ENCODE assay signal across 9 mouse cellular contexts in the genomic region with DNA sequence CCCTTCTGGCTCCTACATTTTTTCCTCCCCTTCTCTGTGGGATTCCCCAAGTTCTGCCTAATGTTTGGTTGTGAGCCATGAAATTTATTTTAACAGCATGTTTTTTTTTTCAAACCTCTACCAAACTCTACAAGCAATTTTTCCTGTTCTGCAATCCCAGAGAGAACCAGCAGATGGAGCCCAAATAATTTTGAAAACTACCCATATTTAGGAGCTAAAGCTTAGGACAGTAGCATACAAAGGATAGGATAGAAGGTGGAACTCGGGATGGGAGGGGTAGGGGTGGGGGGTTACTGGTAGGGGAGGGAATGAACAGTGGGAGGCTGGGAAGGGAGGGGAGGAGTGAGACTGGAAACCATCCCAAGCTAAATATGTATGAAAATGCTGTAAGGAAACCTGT. TPM values are rescaled to one million over a fixed set of nuclear protein-coding genes. Genes with fewer than 3 reads are reported as not detected.
DNase-seq lines count a peak whose midpoint lies in the region; ATAC-seq and TF ChIP-seq lines count a peak whose summit lies in the region.
"Had no signal": no experiment of that assay in that cellular context is flagged by ENCODE, and none has a peak within 500 bp of the region (broad histone marks: within the 10 kb centered on the region; RNA-seq: fewer than 3 reads in every experiment).

No protein-coding gene starts in this region.

- H3K4me2 ChIP-seq in liver, postnatal 0 days (ENCODE audit: low read depth, low read length) = no peak overlapping the region

- no peak for ATAC-seq in liver, postnatal 0 days
- no peak for ATAC-seq in Patski

- no peaks in the 10 kb centered on the region for H3K9me3 ChIP-seq in liver, postnatal 0 days (ENCODE audit: low read length)

- peak; percentile 46 for TF ChIP-seq CTCF in liver, postnatal 0 days (IDR thresholded peaks at IDR 0.05; ENCODE audit: low read depth)
- TF ChIP-seq CTCF in Patski (IDR thresholded peaks at IDR 0.05) = peak; percentile 51
- TF ChIP-seq CTCF in layer of hippocampus, adult 2 months (conservative IDR thresholded peaks at IDR 0.05) = peak; percentile 78

- peak; percentile 71 for DNase-seq in embryo, embryonic 10.5 days (ENCODE audit: low spot score)
- no peak for DNase-seq in embryo, embryonic 10 days (ENCODE audit: low spot score)
- no peak for DNase-seq in liver, postnatal 0 days
- DNase-seq in liver = no peak
- DNase-seq in Patski (ENCODE audit: low read depth, low spot score) = no peak
- peak; percentile 35 to 64 for DNase-seq in layer of hippocampus, adult 2 months (ENCODE audit: low spot score in 2 of 2)
- peak; percentile 59 to 69 for DNase-seq in right cerebral cortex, postnatal 10 days (ENCODE audit: low spot score in 2 of 2)
- no peak for DNase-seq in adrenal gland, adult 8-10 months

- 0 out of 2 replicates have a peak, but pooled peaks cover 2% of the 10 kb centered on the region for H3K4me1 ChIP-seq in liver, postnatal 0 days (ENCODE audit: insufficient read depth)

- peaks cover 14% of the 10 kb centered on the region for H3K36me3 ChIP-seq in liver, postnatal 0 days (replicated peaks; ENCODE audit: insufficient read depth, low read length)

- no peak overlapping the region for H3K4me3 ChIP-seq in liver, postnatal 0 days (ENCODE audit: low read depth, low read length)
- no peak overlapping the region for H3K4me3 ChIP-seq in layer of hippocampus, adult 2 months
- H3K4me3 ChIP-seq: myocyte had no signal

- no peak overlapping the region for H3K27ac ChIP-seq in liver, postnatal 0 days (ENCODE audit: low read depth)
- no peak overlapping the region for H3K27ac ChIP-seq in layer of hippocampus, adult 2 months

- POLR2A ChIA-PET in Patski (lab: Charles Lee) = interaction anchor here (0.6 to 1.0 kb wide), 2 partner anchors 12 to 354 kb away, joined by 3 to 7 read pairs; no protein-coding TSS in a partner anchor

- H3K9ac ChIP-seq in liver, postnatal 0 days (replicated peaks) = no peak overlapping the region

- CTCF ChIA-PET in Patski (lab: Charles Lee) = interaction anchor here (0.6 to 1.9 kb wide), 8 partner anchors 9 to 617 kb away, joined by 3 to 7 read pairs (median 4); no protein-coding TSS in a partner anchor

- in situ Hi-C loops in Patski (cut with MboI; ENCODE audit: low pct_unique_long_range_greater_than_20kb) = loop anchor here (25.0 kb wide), 1 partner anchor 885 kb away; the partner anchor contains the start of gene Mfap3l

- no peaks in the 10 kb centered on the region for H3K27me3 ChIP-seq in liver, postnatal 0 days (ENCODE audit: insufficient read depth, low read length)
- H3K27me3 ChIP-seq in Patski = no peaks in the 10 kb centered on the region

- 5% methylated on average over 1 of the region's 1 CpGs for WGBS in liver, postnatal 0 days (ENCODE audit: insufficient replicate concordance)

- no peak for TF ChIP-seq EP300 in liver, postnatal 0 days (IDR thresholded peaks at IDR 0.05; ENCODE audit: low read depth)

RNA-seq across cellular contexts. Expression of gene Cbr4, which starts 34.6 kb away (rescaled TPM):
- 54.8 and 56.9 TPM in 2 replicates for polyA plus RNA-seq in liver, postnatal 0 days (2015; fragmentation: Nextera tagmentation; extraction: Ambion mirVana)
- 31.4 TPM for polyA plus RNA-seq in Patski (2021)
- 10 to 100 TPM; 24.6 to 30.7 TPM for total RNA-seq in layer of hippocampus, adult 2 months (2021)
- total RNA-seq in adrenal gland, adult 8-10 months (2022) = 10 to 100 TPM; 44.7 to 61.7 (median 50.0) TPM

Comparison
In these comparisons a context has a peak if more than half of its experiments do, and no peak if none do; other contexts are left out.
1. DNase-seq: peak in embryo, embryonic 10.5 days (single experiment), layer of hippocampus, adult 2 months (2 of 2) and right cerebral cortex, postnatal 10 days (2 of 2); none in embryo, embryonic 10 days (single experiment), liver, postnatal 0 days (single experiment), liver (single experiment), Patski (single experiment) and adrenal gland, adult 8-10 months (single experiment).
2. Peak in every context shown above with its lines, with median percentiles within 50 percentile points of each other: CTCF ChIP-seq.